Mouse (Mus musculus): ENCODE measurements at regions not wholly inside any gene's neighbourhood (a gene's known extent, or its start where the extent isn't known, plus 50 kb on each side); places are given as distances from the start of the nearest gene placed in this dataset.

DNA sequence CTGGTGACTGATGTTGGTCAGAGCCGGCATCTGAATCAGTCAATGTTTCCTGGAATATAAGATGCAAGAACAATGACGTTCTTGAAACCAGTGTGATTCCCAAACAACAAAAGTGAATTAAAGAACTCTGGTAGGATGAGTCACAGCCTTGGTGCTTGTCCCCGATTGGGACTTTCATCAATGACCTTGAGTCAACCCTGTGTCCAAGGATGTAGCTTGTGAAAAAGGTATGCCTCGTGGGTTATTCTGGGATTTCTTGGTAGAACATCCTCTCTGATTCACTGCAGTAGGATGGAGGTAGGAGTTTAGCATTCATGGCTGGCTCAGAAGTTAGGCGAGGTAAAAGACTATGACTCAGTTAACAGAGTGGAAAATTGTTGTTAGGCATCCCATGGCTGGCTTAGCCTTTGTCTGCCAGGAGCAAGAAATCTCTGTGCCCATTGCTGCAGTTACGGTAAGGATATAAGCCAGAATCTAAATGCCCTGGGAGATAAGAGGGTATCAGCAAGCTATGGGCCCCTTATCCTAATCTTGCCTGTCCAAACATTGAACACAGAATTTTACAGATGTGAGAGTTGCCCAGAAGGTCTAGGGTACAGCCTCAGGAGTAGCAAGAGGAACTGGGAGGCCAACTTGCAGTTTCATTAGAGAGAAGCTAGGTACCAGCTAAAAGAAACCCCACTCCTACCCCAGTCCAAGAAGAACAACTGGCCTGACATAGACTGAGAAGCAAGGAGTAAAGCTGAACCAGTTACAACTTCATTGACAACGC lies 55.9 kb upstream of the Ralgps2 start:
- DNase-seq (ENCODE audit: low spot score in 2 of 2): no peak
- intact Hi-C loops (cut with DNase I): loop anchor here (5.0 kb wide), 1 partner anchor 82 kb away; no protein-coding TSS in a partner anchor

- DNase-seq (ENCODE audit: low spot score in 2 of 2): no peak
- intact Hi-C loops (cut with DNase I): loop anchor here (5.0 kb wide), 1 partner anchor 83 kb away; no protein-coding TSS in a partner anchor
Measured at GRCm38 (mm10) chr1:156994644-156995016, 55.2 kb upstream of the Ralgps2 start.

GRCm38 (mm10) chr1:156994005-156994643 lies 54.7 kb upstream of the Ralgps2 start:
- no peak for DNase-seq (ENCODE audit: low spot score in 2 of 2)
- intact Hi-C loops (cut with DNase I): no loop called here

DNA sequence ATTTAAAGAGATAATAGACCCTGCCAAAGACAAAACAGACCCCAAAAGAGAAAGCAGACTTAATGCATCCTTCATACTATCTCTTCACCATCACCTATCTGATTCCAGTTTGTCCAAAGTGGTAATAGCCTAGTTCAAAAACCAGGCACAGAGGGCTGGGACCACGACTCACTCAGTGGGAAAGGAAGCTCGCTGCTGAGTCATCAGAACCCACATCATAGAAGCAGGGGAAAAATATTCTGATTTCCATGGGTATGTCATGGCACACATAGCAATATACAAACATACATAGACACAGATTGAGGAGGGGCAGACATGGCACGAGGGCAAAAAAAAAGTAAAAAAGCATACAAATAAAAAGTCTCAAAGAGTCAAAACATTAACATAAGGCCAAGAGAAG lies 53.7 kb upstream of the Ralgps2 start:
- intact Hi-C loops (cut with DNase I): no loop called here
- DNase-seq (ENCODE audit: low spot score in 2 of 2): no peak

- intact Hi-C loops (cut with DNase I): no loop called here
- DNase-seq (ENCODE audit: low spot score in 2 of 2): no peak
Measured at GRCm38 (mm10) chr1:156992536-156992935, 53.1 kb upstream of the Ralgps2 start.

DNA sequence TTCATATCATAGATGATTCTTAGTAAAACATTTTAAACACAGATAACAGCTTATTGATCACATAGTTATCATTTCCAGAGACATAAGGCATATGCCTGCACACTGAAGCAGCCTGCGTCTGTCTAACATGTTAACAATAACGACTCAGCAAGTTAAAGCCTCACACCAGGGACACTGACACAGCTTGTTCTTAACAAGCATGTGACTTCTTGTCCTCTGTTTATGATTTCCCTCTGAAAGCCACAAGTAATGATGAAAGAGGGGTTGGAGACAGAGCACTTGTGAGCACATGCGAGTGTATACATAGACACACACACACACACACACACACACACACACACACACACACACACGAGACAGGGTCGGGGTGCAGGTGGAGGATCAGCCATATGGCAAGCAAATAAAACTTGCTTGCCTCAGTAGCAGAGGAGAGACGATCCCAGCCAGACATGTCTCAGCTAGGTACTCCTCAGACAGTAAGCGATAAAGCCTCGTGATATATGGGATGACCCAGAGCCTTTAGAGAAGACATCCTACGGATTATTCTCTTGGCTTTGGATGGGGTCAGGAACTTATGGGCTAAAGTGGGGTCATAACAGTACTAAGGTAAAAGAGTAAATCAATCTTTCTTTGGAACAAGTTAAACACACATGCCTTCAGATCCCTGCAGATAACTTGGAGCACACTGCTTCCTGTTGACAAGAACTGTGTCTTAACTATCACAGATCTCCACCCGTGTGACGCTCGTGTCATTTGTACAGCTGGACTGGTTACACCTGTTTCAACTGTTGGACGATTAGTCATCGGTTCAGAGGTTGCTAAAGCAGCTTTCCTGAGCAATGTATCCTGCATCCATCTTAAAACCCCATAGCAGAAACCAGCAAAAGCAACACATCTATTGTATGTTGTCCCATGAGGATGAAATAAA lies 51.4 kb upstream of the Ralgps2 start:
- intact Hi-C loops (cut with DNase I): no loop called here
- DNase-seq (ENCODE audit: low spot score in 2 of 2): no peak

DNA sequence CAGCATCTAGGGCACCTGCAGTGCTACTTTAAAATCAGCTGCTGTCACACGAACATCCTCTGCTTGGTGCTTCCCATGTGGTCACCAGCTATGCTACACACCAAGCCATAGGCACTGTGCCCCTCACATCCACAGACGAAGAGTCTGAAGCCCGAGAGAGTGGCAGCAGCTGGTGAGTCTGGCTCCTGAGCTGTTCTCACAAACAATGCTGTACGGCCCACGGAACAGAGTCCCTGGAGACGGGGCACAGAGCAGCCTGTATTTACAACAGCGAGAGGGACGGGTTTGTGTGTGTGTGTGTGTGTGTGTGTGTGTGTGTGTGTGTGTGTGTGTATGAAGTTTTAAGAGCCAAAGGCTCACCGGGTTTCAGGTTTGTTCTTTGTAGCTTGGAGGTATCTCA lies 50.7 kb upstream of the Ralgps2 start:
- intact Hi-C loops (cut with DNase I): no loop called here
- peak; percentile 19 to 84 for DNase-seq (ENCODE audit: low spot score in 2 of 2)

DNA sequence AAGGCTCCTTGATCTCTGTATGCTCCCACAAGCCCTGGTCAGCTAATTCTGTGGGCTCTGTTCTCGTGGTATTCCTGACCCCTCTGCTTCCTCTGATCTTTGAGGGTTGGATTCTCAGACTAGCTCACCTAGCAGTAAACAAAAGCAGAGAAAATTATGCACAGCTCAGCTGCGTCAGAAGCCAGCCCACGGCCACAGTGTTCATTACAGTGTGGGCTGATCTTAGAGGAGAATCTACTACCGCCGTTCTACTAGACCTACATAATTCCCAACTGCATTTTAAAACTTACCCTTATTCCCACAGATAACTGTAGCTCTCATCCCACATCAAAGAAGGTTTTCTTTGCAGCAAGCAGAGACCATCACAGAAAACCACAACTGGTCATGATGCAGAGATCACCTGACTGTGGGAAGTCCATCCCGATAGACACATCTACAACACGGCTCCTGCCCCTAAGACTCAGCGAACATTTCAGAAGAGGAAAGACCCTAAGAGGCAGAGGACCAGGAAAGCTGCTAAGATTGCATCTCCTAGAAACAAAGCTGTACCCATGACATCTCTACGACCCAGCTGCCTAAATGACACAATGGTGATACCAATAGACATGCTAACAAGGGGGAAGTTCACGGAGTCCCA lies 49.8 kb upstream of the Ralgps2 start:
- no peak for DNase-seq (ENCODE audit: low spot score in 2 of 2)
- intact Hi-C loops (cut with DNase I): loop anchor here (5.0 kb wide), 1 partner anchor 52 kb away; the partner anchor contains the start of gene Ralgps2

Data from left cerebral cortex, postnatal 14 days (tissue).